Mouse (Mus musculus) lung, postnatal 0 days (tissue): ENCODE measurements at regions not wholly inside any gene's neighbourhood (a gene's known extent, or its start where the extent isn't known, plus 50 kb on each side); places are given as distances from the start of the nearest gene placed in this dataset.

Experiments
- ATAC-seq: fragments of 200-750 bp; cut with Nextera tagmentation; 2 replicates; pipeline ENCODE4 v1.8.0; 2017; ENCODE audit warnings: moderate library complexity
- DNase-seq: peaks from one replicate; pipeline ENCODE4 v3.0.0-alpha.2; 2016; ENCODE audit warnings: low spot score
- H3K27ac ChIP-seq: fragments of 300-500 bp; sonication (generic); 2 replicates; pipeline ENCODE4 v1.5.1; 2014; ENCODE audit warnings: antibody characterized with exemption, mild to moderate bottlenecking, low read length, mixed read lengths
- H3K27me3 ChIP-seq: fragments of 300-500 bp; sonication (generic); replicated peaks from 2 replicates; pipeline ENCODE4 v1.6.1; 2014; ENCODE audit warnings: low read length, mixed read lengths; ENCODE audit not compliant: insufficient read depth
- H3K36me3 ChIP-seq: fragments of 300-500 bp; sonication (generic); 2 replicates; pipeline ENCODE4 v1.6.1; 2014; ENCODE audit warnings: low read length, mixed read lengths; ENCODE audit not compliant: insufficient read depth
- H3K4me1 ChIP-seq: fragments of 300-500 bp; sonication (generic); 2 replicates; pipeline ENCODE4 v1.6.1; 2014; ENCODE audit warnings: antibody characterized with exemption, low read depth, low read length, mixed read lengths; ENCODE audit not compliant: insufficient read depth
- H3K4me2 ChIP-seq: fragments of 300-500 bp; sonication (generic); replicated peaks from 2 replicates; pipeline ENCODE4 v1.6.1; 2014; ENCODE audit warnings: low read depth, mild to moderate bottlenecking, low read length, moderate library complexity, mixed read lengths
- H3K4me3 ChIP-seq: fragments of 300-500 bp; sonication (generic); 2 replicates; pipeline ENCODE4 v1.5.1; 2014; ENCODE audit warnings: low read depth, low read length
- H3K9ac ChIP-seq: fragments of 300-500 bp; sonication (generic); replicated peaks from 2 replicates; pipeline ENCODE4 v1.6.1; 2014; ENCODE audit warnings: low read depth, mild to moderate bottlenecking
- H3K9me3 ChIP-seq: fragments of 300-500 bp; sonication (generic); 2 replicates; pipeline ENCODE4 v1.6.1; 2016; ENCODE audit warnings: low read length, mixed read lengths
- CTCF ChIP-seq: IDR thresholded peaks from 2 replicates; pipeline ENCODE4 v1.5.1; 2016; ENCODE audit warnings: antibody characterized with exemption, mild to moderate bottlenecking
- EP300 ChIP-seq: IDR thresholded peaks from 2 replicates; pipeline ENCODE4 v1.6.1; 2016; ENCODE audit warnings: antibody characterized with exemption, mild to moderate bottlenecking, control low read depth
- WGBS: fragments of 180-500 bp; shearing (Covaris S2); extraction: QIAGEN DNeasy Blood & Tissue Kit; methylation state at CpG from one replicate; pipeline ENCODE4 v1.1.7; 2014; 5-methylcytosine and 5-hydroxymethylcytosine counted together

DNA sequence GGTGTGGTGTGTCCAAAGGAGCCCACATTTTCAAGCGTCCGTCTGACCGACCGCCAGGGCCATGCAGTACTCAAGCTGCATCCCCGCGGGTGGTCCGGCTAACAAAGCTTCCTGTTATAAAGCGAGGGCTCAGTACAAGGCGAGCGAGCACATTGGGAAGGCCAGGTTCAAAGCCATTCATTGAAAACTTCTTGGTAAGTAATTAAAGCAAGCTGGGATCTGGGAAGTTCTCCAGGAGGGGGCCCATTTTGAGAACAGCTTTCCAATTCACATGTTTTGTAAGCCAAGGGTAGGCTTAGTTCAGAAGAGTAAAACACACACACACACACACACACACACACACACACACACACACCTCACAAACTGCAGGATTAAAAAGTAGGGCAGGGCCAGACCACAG, 57.3 kb upstream of the Prep start:
- ATAC-seq = no peak
- no peak overlapping the region for H3K4me2 ChIP-seq
- no peaks in the 10 kb centered on the region for H3K36me3 ChIP-seq
- H3K4me1 ChIP-seq = no peaks in the 10 kb centered on the region
- no peak for DNase-seq
- H3K9me3 ChIP-seq = no peaks in the 10 kb centered on the region
- no peak overlapping the region for H3K9ac ChIP-seq
- 51% methylated on average over 10 of the region's 10 CpGs for WGBS
- H3K4me3 ChIP-seq = no peak overlapping the region
- no peak overlapping the region for H3K27ac ChIP-seq
- no peak for TF ChIP-seq CTCF
- TF ChIP-seq EP300 = no peak
- no peaks in the 10 kb centered on the region for H3K27me3 ChIP-seq

DNA sequence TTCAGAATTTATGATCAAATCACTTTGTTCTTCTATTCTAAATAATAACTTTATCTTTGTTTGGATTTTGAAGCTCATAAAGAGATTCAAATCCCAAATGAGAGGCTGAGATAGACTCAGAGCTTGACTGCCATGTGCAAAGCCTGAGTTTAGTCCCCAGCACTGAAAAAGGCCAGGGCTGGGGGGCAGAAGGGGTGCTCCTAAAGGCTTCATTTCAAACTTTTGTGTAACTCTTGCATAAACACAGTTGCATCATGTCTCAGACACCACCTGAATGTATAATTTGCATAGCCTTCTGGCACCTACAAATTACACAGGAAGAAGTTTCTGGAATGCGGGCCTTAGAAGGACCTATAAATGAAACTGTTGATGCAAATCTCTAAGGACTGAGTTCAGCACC, 57.8 kb upstream of the Prep start:
- 79% methylated on average over 1 of the region's 1 CpGs for WGBS
- DNase-seq = no peak

DNA sequence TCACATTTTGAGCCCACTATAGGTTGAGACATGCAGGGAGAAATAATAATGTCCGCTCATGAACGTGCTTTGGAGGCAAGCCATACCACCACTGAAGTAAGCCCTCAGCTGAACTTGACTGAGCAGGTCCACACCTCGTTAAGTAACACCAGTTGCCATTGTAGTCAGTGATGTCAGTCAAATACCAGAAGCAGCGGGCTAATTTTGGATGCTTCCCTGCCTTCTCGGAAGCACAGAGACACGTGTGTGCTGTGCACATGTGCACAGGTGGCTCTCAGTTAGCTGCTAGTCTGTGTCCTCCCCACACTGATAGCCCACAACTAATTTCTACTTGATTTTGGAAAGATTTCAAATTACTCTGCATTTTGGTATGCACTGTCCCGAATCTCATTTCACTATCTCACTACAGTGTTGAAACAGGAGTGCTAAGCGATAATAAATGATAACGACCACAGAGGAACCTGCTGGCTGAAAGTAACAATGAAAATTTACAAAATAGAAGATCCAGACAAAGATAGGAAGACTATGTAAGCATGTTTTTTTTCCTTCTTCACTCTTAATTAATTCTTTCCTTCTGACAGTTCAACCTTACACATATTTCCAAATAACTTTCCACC, 62.9 kb upstream of the Prep start:
- 50% methylated on average over 9 of the region's 9 CpGs for WGBS
- no peak for DNase-seq
- no peak overlapping the region for H3K4me2 ChIP-seq
- no peaks in the 10 kb centered on the region for H3K36me3 ChIP-seq
- H3K9me3 ChIP-seq = no peaks in the 10 kb centered on the region
- no peak overlapping the region for H3K9ac ChIP-seq
- H3K4me1 ChIP-seq = no peaks in the 10 kb centered on the region
- no peak overlapping the region for H3K4me3 ChIP-seq
- no peaks in the 10 kb centered on the region for H3K27me3 ChIP-seq
- H3K27ac ChIP-seq = no peak overlapping the region
- no peak for ATAC-seq
- TF ChIP-seq CTCF = no peak
- no peak for TF ChIP-seq EP300

More for the DNA sequence above, 57.8 kb upstream of the Prep start:
- no peak overlapping the region for H3K27ac ChIP-seq
- no peak overlapping the region for H3K4me2 ChIP-seq
- no peak for ATAC-seq
- no peaks in the 10 kb centered on the region for H3K4me1 ChIP-seq
- TF ChIP-seq EP300 (no peak), CTCF (no peak)
- no peak overlapping the region for H3K9ac ChIP-seq
- H3K9me3 ChIP-seq = no peaks in the 10 kb centered on the region
- no peaks in the 10 kb centered on the region for H3K27me3 ChIP-seq
- H3K4me3 ChIP-seq = no peak overlapping the region
- H3K36me3 ChIP-seq = no peaks in the 10 kb centered on the region

GRCm38 (mm10) chr10:45003344-45003681, 63.7 kb upstream of the Prep start:
- H3K9me3 ChIP-seq = no peaks in the 10 kb centered on the region
- peak overlapping the region; percentile 39; the same call in 1 of the 2 replicates for H3K4me2 ChIP-seq
- H3K9ac ChIP-seq = no peak overlapping the region
- TF ChIP-seq EP300 (no peak), CTCF (no peak)
- 19% methylated on average over 2 of the region's 2 CpGs for WGBS
- no peaks in the 10 kb centered on the region for H3K4me1 ChIP-seq
- ATAC-seq (no peak), DNase-seq (no peak)
- no peaks in the 10 kb centered on the region for H3K36me3 ChIP-seq
- H3K27me3 ChIP-seq = no peaks in the 10 kb centered on the region
- 0 out of 2 replicates have a peak overlapping the region, but pooled peaks have one; percentile 16 for H3K4me3 ChIP-seq
- no peak overlapping the region for H3K27ac ChIP-seq

GRCm38 (mm10) chr10:45002637-45003343, 64.2 kb upstream of the Prep start:
- 17% methylated on average over 8 of the region's 8 CpGs for WGBS
- H3K4me3 ChIP-seq = 0 out of 2 replicates have a peak overlapping the region, but pooled peaks have one; percentile 16
- peak overlapping the region; percentile 39; the same call in 1 of the 2 replicates for H3K4me2 ChIP-seq

GRCm38 (mm10) chr10:45000873-45001859, 65.8 kb upstream of the Prep start:
- no peaks in the 10 kb centered on the region for H3K36me3 ChIP-seq
- H3K4me3 ChIP-seq = peak overlapping the region; percentile 34
- H3K9ac ChIP-seq = no peak overlapping the region
- WGBS = 30% methylated on average over 12 of the region's 12 CpGs
- H3K27me3 ChIP-seq = no peaks in the 10 kb centered on the region
- H3K27ac ChIP-seq = peak overlapping the region; percentile 57; the same call in 1 of the 2 replicates
- peak; percentile 87 for ATAC-seq
- no peak for TF ChIP-seq EP300
- TF ChIP-seq CTCF = peak; percentile 92
- peak; percentile 90 for DNase-seq
- no peaks in the 10 kb centered on the region for H3K9me3 ChIP-seq
- peak overlapping the region; percentile 62 for H3K4me2 ChIP-seq
- no peaks in the 10 kb centered on the region for H3K4me1 ChIP-seq

More at GRCm38 (mm10) chr10:45002637-45003343, 64.2 kb upstream of the Prep start:
- H3K36me3 ChIP-seq = no peaks in the 10 kb centered on the region
- H3K9me3 ChIP-seq = no peaks in the 10 kb centered on the region
- no peaks in the 10 kb centered on the region for H3K27me3 ChIP-seq
- no peaks in the 10 kb centered on the region for H3K4me1 ChIP-seq
- no peak overlapping the region for H3K9ac ChIP-seq
- H3K27ac ChIP-seq = no peak overlapping the region
- DNase-seq = peak; percentile 49
- TF ChIP-seq CTCF = no peak
- no peak for TF ChIP-seq EP300
- ATAC-seq = no peak
